Mouse (Mus musculus): ENCODE measurements around the gene Tnfsf9. TPM values are rescaled to one million over a fixed set of nuclear protein-coding genes. Genes with fewer than 3 reads are reported as not detected.

Tnfsf9 gene
- polyA plus RNA-seq (2021; fragmentation: Nextera tagmentation) = 0.77 and 0.92 TPM in 2 replicates
- long read RNA-seq, experiment 1 = 0 reads
- long read RNA-seq, experiment 2, partial matches to known transcripts = 0 of 3 reads
- long read RNA-seq, experiment 2, other reads (novel, unspliced or antisense) = 0 of 3 reads

DNA sequence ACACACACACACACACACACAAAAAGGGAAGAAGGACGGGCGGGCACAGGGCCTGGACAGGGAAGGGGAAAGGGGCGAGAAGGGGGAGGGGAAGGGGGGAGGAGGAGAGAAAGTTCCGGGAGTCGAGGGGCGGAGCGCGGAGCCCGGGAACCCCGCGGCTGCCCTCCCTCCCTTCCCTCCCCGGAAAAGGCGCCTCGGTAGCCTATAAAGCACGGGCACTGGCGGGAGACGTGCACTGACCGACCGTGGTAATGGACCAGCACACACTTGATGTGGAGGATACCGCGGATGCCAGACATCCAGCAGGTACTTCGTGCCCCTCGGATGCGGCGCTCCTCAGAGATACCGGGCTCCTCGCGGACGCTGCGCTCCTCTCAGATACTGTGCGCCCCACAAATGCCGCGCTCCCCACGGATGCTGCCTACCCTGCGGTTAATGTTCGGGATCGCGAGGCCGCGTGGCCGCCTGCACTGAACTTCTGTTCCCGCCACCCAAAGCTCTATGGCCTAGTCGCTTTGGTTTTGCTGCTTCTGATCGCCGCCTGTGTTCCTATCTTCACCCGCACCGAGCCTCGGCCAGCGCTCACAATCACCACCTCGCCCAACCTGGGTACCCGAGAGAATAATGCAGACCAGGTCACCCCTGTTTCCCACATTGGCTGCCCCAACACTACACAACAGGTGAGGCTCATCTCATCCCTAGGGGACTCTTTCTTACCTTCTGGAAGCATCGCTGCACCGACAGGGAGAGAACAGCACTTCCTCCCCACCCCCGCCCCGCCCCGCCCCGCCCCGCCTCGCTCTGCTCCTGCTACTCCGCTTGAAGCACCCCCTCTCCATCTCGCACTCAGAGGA is at the start of gene Tnfsf9:
TSS of gene Tnfsf9 (plus strand) at position 145 of the 854 bp plus-strand sequence.

DNA sequence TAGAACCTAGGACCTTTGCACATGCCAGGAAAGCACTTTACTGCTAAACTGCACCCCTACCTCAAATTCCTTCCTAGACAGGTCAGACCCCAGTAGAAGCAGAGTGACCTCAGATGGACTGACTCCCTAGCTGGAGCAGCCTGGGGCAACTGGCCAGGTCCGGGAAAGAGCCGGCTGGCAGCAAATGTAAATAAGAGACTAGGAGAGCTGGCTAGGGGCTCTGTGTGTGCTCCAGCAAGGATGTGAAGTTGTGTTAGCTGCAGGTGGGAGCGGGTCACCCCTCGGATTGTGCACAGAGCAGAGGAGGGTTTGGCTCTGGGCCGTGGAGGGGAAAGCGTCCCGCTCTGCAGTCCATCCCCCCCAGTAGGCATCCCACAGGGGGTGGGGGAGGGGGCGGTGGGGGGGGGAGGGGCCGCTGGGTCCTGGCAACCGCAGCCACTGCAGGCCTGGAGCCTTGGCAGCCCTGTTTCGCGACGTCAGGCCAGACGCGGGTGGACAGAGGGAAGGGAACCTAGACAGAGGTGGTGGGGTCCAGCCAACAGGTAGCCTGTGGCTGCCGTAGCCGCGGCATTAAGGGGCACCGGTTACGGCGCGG is 46.1 kb upstream of the Tnfsf9 start, which contains the start of gene Crb3:
TSS of gene Crb3 (plus strand) at position 215 of the 595 bp plus-strand sequence.

DNA sequence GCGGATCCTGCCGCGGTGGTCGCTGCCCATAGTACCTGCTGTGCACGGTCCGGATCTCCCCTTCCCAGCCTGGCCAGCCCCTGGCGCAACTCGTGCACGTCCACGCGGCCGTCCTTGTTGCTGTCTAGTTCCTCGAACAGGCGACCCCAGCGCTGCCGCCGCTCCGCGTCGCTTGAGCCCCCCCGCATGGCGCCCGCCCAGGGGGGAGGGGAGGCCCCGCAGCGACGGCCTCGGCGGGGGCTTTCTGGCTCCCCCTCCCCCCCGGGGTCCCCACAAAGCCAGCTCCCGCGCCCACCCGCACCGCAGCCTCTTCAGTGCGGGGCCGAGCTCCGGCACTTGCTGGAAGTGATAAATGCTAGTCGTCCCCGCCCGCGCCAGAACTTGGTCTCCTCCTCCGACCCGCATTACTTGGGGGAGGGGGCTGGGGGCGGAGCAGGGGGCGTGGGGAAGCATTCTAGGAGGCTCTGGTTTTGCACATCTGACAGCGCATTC is 45.6 kb upstream of the Tnfsf9 start, which contains the start of gene Slc25a23:
TSS of gene Slc25a23 (minus strand) at position 378 of the 492 bp plus-strand sequence.

GRCm38 (mm10) chr17:57078336-57078735 is 26.8 kb upstream of the Tnfsf9 start, which contains the start of gene Dennd1c:
Gene Dennd1c (minus strand): TSS chr17:57078514.

GRCm38 (mm10) chr17:57087049-57087832 is 17.9 kb upstream of the Tnfsf9 start, which contains the start of gene Tubb4a:
Gene Tubb4a (minus strand): TSS chr17:57087782.

DNA sequence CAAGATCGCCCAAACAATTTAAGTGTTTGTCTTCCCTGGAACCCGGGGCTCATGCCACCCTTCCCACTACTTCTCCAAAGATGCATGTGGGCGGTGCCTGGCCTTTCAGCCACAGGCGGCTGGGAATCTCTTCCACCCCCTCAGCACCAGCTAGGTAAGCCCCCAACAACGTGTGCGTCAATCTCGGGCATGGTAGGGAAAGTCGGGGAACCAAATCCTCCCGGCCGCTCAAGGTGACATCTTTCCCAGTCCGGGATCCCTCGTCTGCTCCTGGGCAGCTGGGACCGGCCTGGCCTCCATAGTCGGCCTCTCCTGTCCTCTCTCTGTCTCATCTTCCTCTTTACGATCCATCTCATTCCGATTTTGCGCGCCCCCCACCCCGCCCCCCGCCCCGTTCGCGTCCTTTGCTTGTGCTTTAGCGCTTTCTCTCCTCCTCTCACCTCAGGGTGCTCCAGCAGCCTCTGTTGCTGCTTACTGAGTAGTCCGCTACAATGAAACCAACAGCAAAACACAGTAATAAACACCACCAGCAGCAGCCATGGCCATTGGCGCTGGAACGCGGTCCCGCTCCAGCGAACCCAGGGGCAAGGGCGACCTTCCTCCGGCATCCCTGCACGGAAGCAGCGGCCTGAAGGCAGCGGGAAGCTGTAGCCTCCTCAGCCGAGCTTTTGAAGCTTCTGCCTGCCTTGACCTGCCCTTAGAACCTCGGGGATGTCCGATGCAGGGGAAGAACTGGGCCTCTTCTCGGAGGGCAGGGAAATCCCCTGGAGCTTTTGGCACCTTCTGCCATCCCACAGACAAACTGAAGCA is 44.1 kb downstream of the Tnfsf9 start, which contains the start of gene Cd70:
TSS of gene Cd70 (minus strand) at position 784 of the 810 bp plus-strand sequence.

Other genes starting within 250 kb of the Tnfsf9 start
- gene Acsbg2, start 230.9 kb upstream of the Tnfsf9 start, polyA plus RNA-seq (2021; fragmentation: Nextera tagmentation) = not detected in 2 replicates
- 0.07 and 0.13 TPM in 2 replicates for gene 1700061G19Rik, start 229.8 kb upstream of the Tnfsf9 start, polyA plus RNA-seq (2021; fragmentation: Nextera tagmentation)
- gene Mllt1, start 169.9 kb upstream of the Tnfsf9 start, polyA plus RNA-seq (2021; fragmentation: Nextera tagmentation) = 4.6 and 11.4 TPM in 2 replicates
- not detected in 2 replicates for gene Acer1, start 123.2 kb upstream of the Tnfsf9 start, polyA plus RNA-seq (2021; fragmentation: Nextera tagmentation)
- gene Clpp, start 115.0 kb upstream of the Tnfsf9 start, polyA plus RNA-seq (2021; fragmentation: Nextera tagmentation) = 172 and 205 TPM in 2 replicates
- 62.5 and 64.6 TPM in 2 replicates for gene Alkbh7, start 108.0 kb upstream of the Tnfsf9 start, polyA plus RNA-seq (2021; fragmentation: Nextera tagmentation)
- not detected in 2 replicates for gene Pspn, start 105.3 kb upstream of the Tnfsf9 start, polyA plus RNA-seq (2021; fragmentation: Nextera tagmentation)
- gene Gtf2f1, start 94.0 kb upstream of the Tnfsf9 start, polyA plus RNA-seq (2021; fragmentation: Nextera tagmentation) = 63.0 and 79.7 TPM in 2 replicates
- gene Gm17949, start 93.9 kb upstream of the Tnfsf9 start, polyA plus RNA-seq (2021; fragmentation: Nextera tagmentation) = not detected in 2 replicates
- gene Khsrp, start 73.8 kb upstream of the Tnfsf9 start, polyA plus RNA-seq (2021; fragmentation: Nextera tagmentation) = 3.1 and 6.7 TPM in 2 replicates
- gene Slc25a41, start 63.7 kb upstream of the Tnfsf9 start, polyA plus RNA-seq (2021; fragmentation: Nextera tagmentation) = not detected in 2 replicates
- 1.4 and 1.5 TPM in 2 replicates for gene Crb3, start 46.2 kb upstream of the Tnfsf9 start, polyA plus RNA-seq (2021; fragmentation: Nextera tagmentation)
- 31.3 and 177 TPM in 2 replicates for gene Slc25a23, start 45.5 kb upstream of the Tnfsf9 start, polyA plus RNA-seq (2021; fragmentation: Nextera tagmentation)
- gene Dennd1c, start 26.8 kb upstream of the Tnfsf9 start, polyA plus RNA-seq (2021; fragmentation: Nextera tagmentation) = 0.29 and 0.58 TPM in 2 replicates
- 603 and 657 TPM in 2 replicates for gene Tubb4a, start 17.5 kb upstream of the Tnfsf9 start, polyA plus RNA-seq (2021; fragmentation: Nextera tagmentation)
- 0.33 and 0.42 TPM in 2 replicates for gene Cd70, start 44.5 kb downstream of the Tnfsf9 start, polyA plus RNA-seq (2021; fragmentation: Nextera tagmentation)
- gene Tnfsf14, start 88.9 kb downstream of the Tnfsf9 start, polyA plus RNA-seq (2021; fragmentation: Nextera tagmentation) = not detected in 2 replicates
- 0.19 and 0.49 TPM in 2 replicates for gene C3, start 122.8 kb downstream of the Tnfsf9 start, polyA plus RNA-seq (2021; fragmentation: Nextera tagmentation)
- 23.5 TPM in 2 replicates for gene Gpr108, start 143.1 kb downstream of the Tnfsf9 start, polyA plus RNA-seq (2021; fragmentation: Nextera tagmentation)
- 3.4 and 3.6 TPM in 2 replicates for gene Trip10, start 144.1 kb downstream of the Tnfsf9 start, polyA plus RNA-seq (2021; fragmentation: Nextera tagmentation)
- gene Vav1, start 173.8 kb downstream of the Tnfsf9 start, polyA plus RNA-seq (2021; fragmentation: Nextera tagmentation) = 1.8 TPM in 2 replicates

All from left cerebral cortex, adult 6 months (tissue).